Mouse (Mus musculus): ENCODE results near the gene Muc3.
A peak's percentile ranks its signal among the peaks of the same experiment; 100 is the strongest.
"Not testable (repeated sequence)": the region's sequence is repeated elsewhere in the genome, so short reads cannot be mapped to it uniquely, and the experiment has no call there.

Gene Muc3

GRCm38 (mm10) chr5:137122686-137123193 is 26.4 kb downstream of the Muc3 start:
- DNase-seq (ENCODE audit: low spot score in 2 of 2), result peak in 1 of 2 experiments; percentile 71

GRCm38 (mm10) chr5:137121280-137121679 is 27.8 kb downstream of the Muc3 start:
- no peak for DNase-seq (ENCODE audit: low spot score in 2 of 2)

GRCm38 (mm10) chr5:137118878-137119277 is 30.2 kb downstream of the Muc3 start:
- DNase-seq (ENCODE audit: low spot score in 2 of 2), result no peak

GRCm38 (mm10) chr5:137117994-137118393 is 31.1 kb downstream of the Muc3 start:
- DNase-seq (ENCODE audit: low spot score in 2 of 2), result not testable (repeated sequence)

- no peak for DNase-seq (ENCODE audit: low spot score in 2 of 2)
Measured at GRCm38 (mm10) chr5:137116987-137117386, 32.1 kb downstream of the Muc3 start.

- no peak for DNase-seq (ENCODE audit: low spot score in 2 of 2)
Measured at GRCm38 (mm10) chr5:137115866-137116847, 33.0 kb downstream of the Muc3 start, which contains the start of gene Trim56. Trim56 (minus strand) TSS chr5:137116209.

- no peak for DNase-seq (ENCODE audit: low spot score in 2 of 2)
Measured at GRCm38 (mm10) chr5:137114891-137115561, 34.1 kb downstream of the Muc3 start.

GRCm38 (mm10) chr5:137111542-137112408 is 37.3 kb downstream of the Muc3 start:
- no peak for DNase-seq (ENCODE audit: low spot score in 2 of 2)

GRCm38 (mm10) chr5:137110863-137111262 is 38.3 kb downstream of the Muc3 start:
- no peak for DNase-seq (ENCODE audit: low spot score in 2 of 2)

- DNase-seq (ENCODE audit: low spot score in 2 of 2), result no peak
Measured at GRCm38 (mm10) chr5:137109941-137110593, 39.1 kb downstream of the Muc3 start.

- no peak for DNase-seq (ENCODE audit: low spot score in 2 of 2)
Measured at GRCm38 (mm10) chr5:137108111-137108510, 41.0 kb downstream of the Muc3 start.

- no peak for DNase-seq (ENCODE audit: low spot score in 2 of 2)
Measured at GRCm38 (mm10) chr5:137107670-137108069, 41.5 kb downstream of the Muc3 start.

- peak in 1 of 2 experiments; percentile 90 for DNase-seq (ENCODE audit: low spot score in 2 of 2)
Measured at GRCm38 (mm10) chr5:137107024-137107423, 42.1 kb downstream of the Muc3 start.

- DNase-seq (ENCODE audit: low spot score in 2 of 2), result no peak
Measured at GRCm38 (mm10) chr5:137106434-137106833, 42.7 kb downstream of the Muc3 start.

- DNase-seq (ENCODE audit: low spot score in 2 of 2), result no peak
Measured at GRCm38 (mm10) chr5:137103969-137104368, 45.2 kb downstream of the Muc3 start.

GRCm38 (mm10) chr5:137102575-137103522 is 46.3 kb downstream of the Muc3 start:
- DNase-seq (ENCODE audit: low spot score in 2 of 2), result peak; percentile 67 to 86

- DNase-seq (ENCODE audit: low spot score in 2 of 2), result no peak
Measured at GRCm38 (mm10) chr5:137102078-137102477, 47.0 kb downstream of the Muc3 start.

- DNase-seq (ENCODE audit: low spot score in 2 of 2), result no peak
Measured at GRCm38 (mm10) chr5:137100660-137101059, 48.5 kb downstream of the Muc3 start.

- no peak for DNase-seq (ENCODE audit: low spot score in 2 of 2)
Measured at GRCm38 (mm10) chr5:137098418-137098817, 50.7 kb downstream of the Muc3 start.

- peak in 1 of 2 experiments; percentile 71 for DNase-seq (ENCODE audit: low spot score in 2 of 2)
Measured at GRCm38 (mm10) chr5:137096037-137096436, 53.1 kb downstream of the Muc3 start.

All from left cerebral cortex, adult 9 months (tissue).